Mouse (Mus musculus) hindbrain, embryonic 12.5 days (tissue): ENCODE results near the gene Olfr382. TPM values are rescaled to one million over a fixed set of nuclear protein-coding genes. Genes with fewer than 3 reads are reported as not detected.
"Not testable (repeated sequence)": the region's sequence is repeated elsewhere in the genome, so short reads cannot be mapped to it uniquely, and the experiment has no call there.

ENCODE experiments used
- ATAC-seq: fragments of 200-750 bp; cut with Nextera tagmentation; 2 replicates; pipeline ENCODE4 v1.8.0; 2017; ENCODE audit warnings: moderate TSS enrichment; ENCODE audit not compliant: low FRiP score
- H3K27ac ChIP-seq: fragments of 300-500 bp; sonication (generic); 2 replicates; pipeline ENCODE4 v1.5.1; 2016; ENCODE audit warnings: mild to moderate bottlenecking
- H3K27me3 ChIP-seq: fragments of 300-500 bp; sonication (generic); 2 replicates; pipeline ENCODE4 v1.6.1; 2016; ENCODE audit warnings: mild to moderate bottlenecking
- H3K36me3 ChIP-seq: fragments of 300-500 bp; sonication (generic); 2 replicates; pipeline ENCODE4 v1.6.1; 2016; ENCODE audit warnings: mild to moderate bottlenecking
- H3K4me1 ChIP-seq: fragments of 300-500 bp; sonication (generic); 2 replicates; pipeline ENCODE4 v1.6.1; 2016
- H3K4me2 ChIP-seq: fragments of 300-500 bp; sonication (generic); replicated peaks from 2 replicates; pipeline ENCODE4 v1.6.1; 2016; ENCODE audit warnings: mild to moderate bottlenecking
- H3K4me3 ChIP-seq: fragments of 300-500 bp; sonication (generic); 2 replicates; pipeline ENCODE4 v1.5.1; 2016; ENCODE audit warnings: mild to moderate bottlenecking
- H3K9ac ChIP-seq: fragments of 300-500 bp; sonication (generic); 2 replicates; pipeline ENCODE4 v1.6.1; 2016; ENCODE audit warnings: mild to moderate bottlenecking, moderate library complexity
- H3K9me3 ChIP-seq: fragments of 300-500 bp; sonication (generic); replicated peaks from 2 replicates; pipeline ENCODE4 v1.6.1; 2016; ENCODE audit warnings: mild to moderate bottlenecking
- WGBS: fragments of 180-500 bp; shearing (Covaris S2); methylation state at CpG from one replicate; pipeline ENCODE4 v1.1.7; 2016; 5-methylcytosine and 5-hydroxymethylcytosine counted together
- polyA plus RNA-seq: library from polyadenylated mRNA; unstranded; fragments of >200 nt; fragmentation: Nextera tagmentation; extraction: Ambion mirVana; gene quantifications from 2 replicates; pipeline ENCODE4 v1.2.1, GENCODE M21; 2016

The Olfr382 gene
- not detected in 2 replicates for polyA plus RNA-seq

GRCm38 (mm10) chr11:73517097-73517496, at the start of gene Olfr382:
Gene Olfr382 (minus strand): TSS chr11:73517197.
- ATAC-seq = no peak
- H3K9ac ChIP-seq = no peak within 1 kb of the TSS
- no peak within 1 kb of the TSS for H3K4me2 ChIP-seq
- H3K27ac ChIP-seq = no peak within 1 kb of the TSS
- peaks cover 13% of the 10 kb centered on the region for H3K9me3 ChIP-seq
- no peaks in the 10 kb centered on the region for H3K27me3 ChIP-seq
- H3K4me3 ChIP-seq = no peak within 1 kb of the TSS
- H3K4me1 ChIP-seq = no peaks in the 10 kb centered on the region
- H3K36me3 ChIP-seq = no peaks in the 10 kb centered on the region

- H3K27me3 ChIP-seq, H3K36me3 ChIP-seq, H3K4me3 ChIP-seq, H3K27ac ChIP-seq, H3K4me1 ChIP-seq, H3K4me2 ChIP-seq, H3K9ac ChIP-seq, ATAC-seq: not testable (repeated sequence)
- 94% methylated on average over 1 of the region's 1 CpGs for WGBS
- H3K9me3 ChIP-seq = peaks cover 17% of the 10 kb centered on the region
Observed at GRCm38 (mm10) chr11:73528971-73529370, 12.0 kb upstream of the Olfr382 start.

DNA sequence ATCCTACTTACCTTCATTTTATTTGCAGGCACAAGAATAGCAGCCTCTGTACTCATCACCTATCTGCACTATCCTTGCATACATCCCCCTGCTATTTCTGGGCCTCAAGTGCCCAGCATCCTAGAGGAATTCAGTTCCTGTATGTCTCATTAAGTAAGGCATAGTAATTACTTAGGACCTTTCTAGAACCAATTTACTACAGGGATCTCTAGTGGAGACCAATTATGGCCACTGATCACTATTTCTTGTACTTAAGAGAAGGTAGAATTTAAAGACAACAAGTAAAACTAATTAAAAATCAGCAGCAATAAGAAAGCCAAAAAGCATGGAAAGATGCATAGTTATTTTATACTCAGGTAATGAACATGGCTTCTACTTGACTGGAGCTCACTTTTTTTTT, 25.5 kb downstream of the Olfr382 start, which contains the start of gene Olfr381:
Olfr381 (minus strand) TSS at position 101 of the 400 bp plus-strand sequence.
- no peak within 1 kb of the TSS for H3K4me2 ChIP-seq
- no peak within 1 kb of the TSS for H3K9ac ChIP-seq
- H3K4me3 ChIP-seq = no peak within 1 kb of the TSS
- no peaks in the 10 kb centered on the region for H3K27me3 ChIP-seq
- no peak for ATAC-seq
- H3K4me1 ChIP-seq = no peaks in the 10 kb centered on the region
- H3K9me3 ChIP-seq = no peaks in the 10 kb centered on the region
- no peak within 1 kb of the TSS for H3K27ac ChIP-seq
- no peaks in the 10 kb centered on the region for H3K36me3 ChIP-seq

Other genes with a start within 250 kb of the Olfr382 start
- gene Trpv3, start 249.8 kb downstream of the Olfr382 start, polyA plus RNA-seq = 0.04 TPM in 1 of 2 replicates, not detected in the other
- 0.27 and 0.70 TPM in 2 replicates for gene Aspa, start 187.6 kb downstream of the Olfr382 start, polyA plus RNA-seq
- not detected in 2 replicates for gene Gm49340, start 187.5 kb downstream of the Olfr382 start, polyA plus RNA-seq
- 0.18 TPM in 1 of 2 replicates, not detected in the other for gene Spata22, start 187.5 kb downstream of the Olfr382 start, polyA plus RNA-seq
- gene Olfr20, start 166.4 kb downstream of the Olfr382 start, polyA plus RNA-seq = not detected in 2 replicates
- gene Olfr376, start 146.0 kb downstream of the Olfr382 start, polyA plus RNA-seq = not detected in 2 replicates
- gene Olfr1, start 117.6 kb downstream of the Olfr382 start, polyA plus RNA-seq = not detected in 2 replicates
- not detected in 2 replicates for gene Olfr378, start 88.7 kb downstream of the Olfr382 start, polyA plus RNA-seq
- gene Olfr380, start 59.7 kb downstream of the Olfr382 start, polyA plus RNA-seq = not detected in 2 replicates
- gene Olfr381, start 25.6 kb downstream of the Olfr382 start, polyA plus RNA-seq = not detected in 2 replicates
- not detected in 2 replicates for gene Olfr385, start 75.8 kb upstream of the Olfr382 start, polyA plus RNA-seq
- gene Olfr384, start 81.4 kb upstream of the Olfr382 start, polyA plus RNA-seq = not detected in 2 replicates
- gene Zfp735, start 171.6 kb upstream of the Olfr382 start, polyA plus RNA-seq = not detected in 2 replicates